Mouse (Mus musculus) WW6 (cell line): ENCODE results near the gene Grik4.

Source experiments
- DNase-seq: peaks from one replicate; pipeline ENCODE4 v3.0.0-alpha.2; 2013; ENCODE audit warnings: low read depth, low spot score

Gene Grik4

DNA sequence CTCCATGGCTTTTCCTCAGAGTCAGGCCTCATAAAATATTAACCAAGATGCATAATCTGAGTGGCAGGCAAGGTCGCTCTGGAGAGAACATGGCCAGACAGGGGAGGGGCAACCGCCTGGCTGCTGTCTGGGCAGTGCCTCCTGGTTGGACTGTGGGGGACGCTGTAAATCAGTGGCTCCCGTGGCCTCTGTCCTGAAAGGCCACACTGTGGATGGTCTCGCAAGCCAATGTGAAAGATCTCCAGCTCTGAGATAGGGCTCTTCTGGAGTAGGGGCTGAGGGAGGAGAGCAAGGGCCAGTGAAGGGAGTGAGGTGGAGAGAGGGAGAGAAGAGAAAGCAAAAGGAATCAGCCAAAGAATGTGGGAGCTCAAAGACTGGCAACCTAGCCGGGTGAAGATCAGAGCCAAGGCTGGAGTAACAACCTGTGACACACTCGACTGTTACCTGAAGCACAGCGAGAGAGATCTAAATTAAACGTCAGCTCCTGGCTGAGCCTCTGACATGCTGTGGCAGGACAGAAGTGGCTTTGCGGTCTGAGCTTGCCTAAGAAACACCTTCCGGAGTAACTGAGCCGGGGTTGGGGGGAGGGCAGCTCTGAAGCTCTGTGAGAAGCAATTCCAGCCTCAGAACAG is 270.8 kb downstream of the Grik4 start:
- DNase-seq, result no peak

DNA sequence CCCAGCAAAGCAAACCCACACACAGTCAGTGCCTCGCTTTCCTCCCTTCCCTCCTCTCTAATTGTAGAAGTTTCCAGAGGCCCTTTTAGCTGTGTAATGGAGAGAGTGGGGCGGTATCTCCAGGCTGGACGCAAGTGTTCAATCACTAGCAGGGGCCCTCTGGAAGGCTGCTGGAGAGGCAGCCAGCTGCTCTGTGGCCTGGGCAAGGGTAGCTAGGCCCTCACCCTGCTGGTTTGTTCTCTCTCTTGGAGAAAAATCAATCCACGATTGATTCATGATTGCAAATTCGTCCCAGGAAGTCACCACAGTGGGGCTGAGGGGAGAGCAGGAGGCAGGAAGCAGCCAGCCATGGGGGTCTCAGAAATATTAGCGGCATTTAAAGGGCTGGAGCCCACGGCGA is 271.3 kb downstream of the Grik4 start:
- no peak for DNase-seq

DNA sequence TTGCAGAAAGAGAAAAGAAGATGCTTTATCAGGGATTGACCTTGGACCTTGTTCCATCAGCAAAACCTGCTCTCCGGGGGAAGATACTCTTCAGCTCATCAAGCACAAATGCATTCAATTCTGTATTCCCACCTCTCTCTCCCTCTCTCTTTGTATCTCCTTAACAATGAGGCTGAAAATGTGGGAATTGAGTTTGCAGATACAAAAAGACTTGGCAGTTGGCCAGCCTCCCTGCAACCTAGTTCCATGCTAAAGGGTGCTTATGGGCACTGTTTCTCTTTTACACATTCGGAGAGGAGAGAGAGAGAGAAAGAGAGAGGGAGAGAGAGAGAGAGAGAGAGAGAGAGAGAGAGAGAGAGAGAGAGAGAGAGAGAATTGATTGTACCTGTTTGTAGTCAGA is 273.7 kb downstream of the Grik4 start:
- no peak for DNase-seq

DNA sequence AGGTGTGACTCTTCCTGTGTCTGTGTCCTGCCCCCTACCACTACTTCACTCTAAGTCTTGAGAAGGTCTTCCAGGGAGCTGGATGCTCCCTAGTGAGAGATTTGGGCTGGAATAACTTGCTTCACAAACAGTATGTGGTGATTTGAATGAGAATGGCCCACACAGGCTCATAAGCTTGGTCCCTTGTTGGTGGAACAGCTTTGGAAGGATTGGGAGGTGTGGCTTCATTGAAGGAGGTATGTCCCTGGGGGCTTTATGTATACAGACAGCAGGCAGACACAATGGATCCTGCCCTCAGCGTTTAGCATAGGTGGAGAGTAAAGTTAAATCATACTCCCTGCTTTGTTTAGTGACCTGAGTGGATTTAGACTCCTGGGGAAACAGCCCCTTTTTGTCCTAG is 282.8 kb downstream of the Grik4 start:
- no peak for DNase-seq

DNA sequence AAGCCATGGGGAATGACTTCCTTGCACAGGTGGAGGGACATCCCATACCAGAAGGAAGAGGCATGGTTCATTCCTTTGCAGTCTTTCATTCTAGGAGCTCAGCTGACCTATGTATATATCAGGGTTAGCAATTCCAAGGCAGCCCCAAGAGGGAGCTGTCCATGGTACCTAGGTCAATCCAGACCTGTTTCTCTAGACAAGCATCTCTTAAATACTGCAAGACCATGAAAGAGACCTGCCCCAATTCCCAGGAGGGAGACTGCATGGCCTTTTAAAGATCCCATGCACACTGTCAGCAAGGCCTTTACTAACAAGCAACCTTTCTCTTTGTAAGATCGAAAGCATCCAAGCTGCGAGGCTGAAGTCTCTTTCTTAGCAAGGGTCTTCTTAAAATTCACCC is 291.5 kb downstream of the Grik4 start:
- peak; percentile 29 for DNase-seq

DNA sequence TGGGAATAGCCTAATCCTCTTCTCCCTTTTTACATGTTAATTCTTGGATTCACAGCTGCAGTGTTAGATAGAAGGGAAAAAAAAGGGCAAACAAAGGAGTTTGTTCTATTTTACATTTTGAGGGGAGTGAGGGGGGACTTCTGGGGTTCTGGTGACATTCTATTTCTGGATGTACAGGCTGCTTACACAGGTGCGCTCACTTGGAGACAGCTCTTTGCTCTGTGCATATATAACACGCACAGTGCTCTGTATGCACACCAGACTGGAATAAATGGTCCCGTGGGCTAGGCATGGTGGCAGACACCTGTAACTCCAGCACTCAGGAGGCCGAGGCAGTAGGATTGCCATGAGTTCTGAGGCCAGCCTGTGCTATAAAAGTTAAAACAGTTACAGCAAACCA is 292.0 kb downstream of the Grik4 start:
- DNase-seq, result no peak

DNA sequence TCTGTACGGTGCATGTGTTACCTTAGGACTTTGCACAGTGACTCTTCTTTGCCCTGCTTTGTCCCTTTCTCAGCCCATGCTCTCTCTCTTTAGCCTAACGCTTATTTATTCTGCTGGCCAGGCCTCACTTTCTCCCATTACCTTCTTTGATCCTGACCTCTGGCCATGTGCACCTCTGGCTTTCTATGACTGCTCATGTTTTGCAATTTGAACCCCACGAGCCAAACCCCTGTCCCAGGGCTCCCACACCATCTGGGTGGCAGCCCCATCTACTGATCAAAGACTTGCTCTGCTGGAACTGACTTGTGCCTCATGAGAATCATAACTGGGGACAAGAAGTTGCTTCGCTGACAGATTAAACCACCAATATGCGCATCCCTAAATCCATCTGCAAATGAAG is 294.4 kb downstream of the Grik4 start:
- no peak for DNase-seq

DNA sequence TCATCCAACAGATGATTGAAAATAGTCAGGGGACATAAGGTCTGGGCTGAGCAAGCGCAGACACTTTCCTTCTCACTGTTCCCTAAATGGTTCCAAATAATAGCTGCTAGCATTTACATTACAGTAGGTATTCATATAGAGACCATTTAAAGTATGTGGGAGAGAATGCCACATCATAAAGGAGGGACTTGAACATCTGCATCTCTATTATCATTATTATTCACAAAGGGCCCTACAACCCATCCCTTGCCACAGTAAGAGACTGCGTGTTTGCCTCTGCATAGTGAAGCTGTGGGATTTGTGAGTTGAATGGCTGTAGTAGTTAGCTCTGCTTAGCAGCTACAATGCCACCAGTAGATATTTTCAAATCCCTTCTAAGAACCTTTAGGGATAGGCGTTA is 296.2 kb downstream of the Grik4 start:
- no peak for DNase-seq

DNA sequence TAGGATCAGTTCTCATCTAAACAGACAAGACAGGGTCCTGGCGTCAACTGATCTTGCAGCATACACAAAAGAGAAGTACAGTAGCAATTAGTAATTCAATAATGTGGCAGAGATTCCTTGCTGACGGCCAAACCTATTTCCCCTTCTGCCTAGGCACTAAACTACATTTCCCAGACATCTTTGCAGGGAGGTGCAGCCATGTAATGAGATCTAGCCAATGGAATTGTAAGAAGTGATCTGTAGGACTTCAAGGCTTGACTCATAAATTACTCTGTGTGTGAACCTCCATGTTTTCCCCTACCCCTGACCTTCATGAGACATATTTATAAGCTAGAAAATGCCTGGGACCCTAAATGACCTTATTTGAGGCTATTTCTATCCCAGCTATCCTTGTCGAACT is 296.7 kb downstream of the Grik4 start:
- DNase-seq, result no peak

DNA sequence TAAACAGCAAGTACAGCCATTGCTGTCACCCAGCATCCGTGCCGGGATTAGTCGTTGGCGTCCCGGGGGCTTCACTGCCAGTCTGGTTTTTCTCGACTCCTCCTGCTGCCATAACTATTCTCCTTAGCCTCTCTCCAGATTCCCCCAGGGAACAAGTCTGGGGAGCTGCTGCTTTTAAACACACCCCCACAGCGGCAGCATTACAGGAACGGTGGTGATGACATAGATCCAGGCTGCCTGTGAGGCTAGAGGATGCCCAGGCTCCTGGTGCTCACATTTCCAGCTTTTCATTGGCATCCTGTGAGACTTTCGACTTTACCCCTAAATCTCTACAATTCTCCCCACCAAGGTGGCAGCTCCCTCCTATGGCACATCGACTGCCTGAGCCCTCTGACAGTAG is 297.5 kb downstream of the Grik4 start:
- DNase-seq, result no peak

DNA sequence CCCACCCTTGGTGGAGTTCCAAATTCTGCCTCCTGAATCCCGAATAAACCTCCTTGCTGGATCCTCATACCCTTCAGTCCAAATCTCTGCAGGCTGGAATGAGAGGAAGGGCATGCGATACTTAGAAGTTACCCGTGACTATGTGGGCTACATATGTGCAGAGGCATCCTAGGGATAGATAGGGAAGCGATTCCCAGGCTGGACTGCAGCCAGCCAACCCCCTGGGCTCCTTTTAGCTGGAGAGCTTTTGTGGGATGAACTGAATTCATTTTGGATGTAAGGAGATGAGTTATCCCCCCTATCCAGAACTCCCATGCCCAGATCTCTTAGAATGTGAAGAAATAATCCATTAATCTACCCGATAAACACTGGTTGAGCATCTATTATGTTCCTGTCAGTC is 299.1 kb downstream of the Grik4 start:
- no peak for DNase-seq

DNA sequence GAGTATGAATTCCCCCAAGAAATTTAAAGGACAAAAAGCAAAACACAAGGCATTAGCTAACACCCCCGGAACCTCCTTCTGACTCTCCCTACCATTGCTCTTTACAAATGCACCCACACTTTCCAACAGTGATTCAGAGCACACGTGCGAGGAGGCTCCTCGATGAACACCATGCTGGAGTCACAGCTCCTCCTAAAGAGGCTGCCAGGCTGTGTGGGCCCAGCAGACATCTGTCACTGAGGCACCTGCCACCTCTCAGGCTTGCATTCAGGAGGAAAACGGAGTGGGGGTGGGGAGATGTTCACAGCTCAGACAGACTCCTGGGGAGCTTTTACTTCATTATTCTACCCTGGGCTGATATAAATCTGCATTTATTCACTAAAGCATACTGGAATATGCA is 301.5 kb downstream of the Grik4 start:
- DNase-seq, result no peak

DNA sequence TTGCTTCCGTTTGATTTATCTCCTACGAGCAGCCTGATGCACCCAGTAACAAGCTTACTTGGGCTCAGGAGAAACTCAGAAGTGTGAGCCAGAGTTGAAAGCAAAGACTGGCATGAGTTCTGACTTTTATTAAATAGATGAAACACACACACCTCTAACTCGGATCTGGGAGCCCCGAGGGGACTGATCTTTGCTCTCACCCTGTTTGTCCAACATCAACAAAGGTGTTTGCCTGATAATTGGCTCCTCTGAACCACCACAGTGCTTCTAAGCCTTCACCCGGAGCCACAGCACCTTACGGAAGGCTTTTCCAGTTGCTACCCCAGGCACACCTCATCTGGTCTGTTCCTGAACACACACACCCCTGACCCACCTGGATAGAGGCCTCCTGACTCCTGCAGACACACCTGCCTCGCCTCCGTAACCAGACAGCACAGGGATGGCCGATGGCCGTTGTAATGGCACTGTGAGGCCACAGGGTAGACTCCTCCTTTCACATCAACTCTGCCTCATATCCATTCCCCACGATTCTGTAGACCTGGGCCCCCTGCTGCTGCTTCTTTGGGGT is 302.7 kb downstream of the Grik4 start:
- no peak for DNase-seq

DNA sequence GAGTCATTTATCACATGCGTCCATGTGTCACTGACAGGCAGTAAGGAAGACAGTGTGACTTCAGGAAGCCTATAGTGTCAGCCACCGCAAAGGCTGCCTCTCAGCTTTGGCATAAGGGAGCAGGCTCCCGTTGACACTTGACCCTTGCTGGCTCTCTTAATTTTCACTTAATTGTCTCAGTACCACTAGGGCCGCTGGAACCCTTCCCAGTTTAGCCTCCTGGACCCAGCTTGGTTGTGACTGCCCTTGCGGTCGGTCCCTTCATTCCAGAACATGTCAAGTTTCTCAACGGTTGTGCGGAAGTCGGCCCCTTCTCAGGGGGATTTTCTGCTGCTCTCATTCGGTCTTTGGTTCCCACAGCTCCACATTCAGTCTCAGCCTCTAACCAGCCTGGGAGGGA is 307.8 kb downstream of the Grik4 start:
- DNase-seq, result no peak

DNA sequence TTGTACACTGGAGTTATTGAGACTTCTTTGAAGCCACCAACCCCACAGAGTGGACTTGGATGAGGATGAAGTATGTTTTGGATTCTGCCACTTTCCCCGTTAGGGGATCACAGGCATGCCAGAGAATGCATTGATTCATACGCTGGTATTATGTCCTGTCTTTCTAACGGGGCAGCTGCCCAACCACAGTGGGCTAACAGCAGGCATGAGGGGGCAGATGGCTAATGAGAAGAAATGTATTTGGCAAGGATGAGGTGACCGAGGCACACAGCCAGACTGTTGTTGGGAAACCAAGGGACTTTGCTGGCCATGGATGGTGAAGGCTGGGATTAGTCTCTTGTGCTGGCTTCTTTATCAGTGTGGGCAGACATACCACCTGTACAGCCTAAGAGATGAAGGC is 312.8 kb downstream of the Grik4 start:
- DNase-seq, result no peak

DNA sequence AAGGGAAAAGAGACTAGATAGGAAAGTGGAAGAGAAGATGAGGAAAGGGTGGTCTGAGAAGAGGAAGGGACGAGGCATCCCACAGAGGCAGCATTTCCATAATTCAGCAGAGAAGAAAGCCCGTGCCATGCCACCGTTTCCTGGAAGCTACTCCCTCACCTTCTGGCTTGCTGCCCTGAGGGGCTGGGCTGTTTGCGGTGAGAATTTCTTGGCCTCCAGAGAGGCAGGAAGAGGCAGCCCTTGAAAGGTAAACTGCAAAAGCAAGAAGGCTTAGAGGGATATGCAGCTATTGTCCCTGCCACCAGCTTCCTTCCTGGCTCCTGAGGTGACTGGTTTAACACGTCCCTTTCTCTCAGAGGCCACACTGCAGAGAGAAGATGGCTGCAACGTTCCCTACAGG is 316.7 kb downstream of the Grik4 start:
- DNase-seq, result no peak

DNA sequence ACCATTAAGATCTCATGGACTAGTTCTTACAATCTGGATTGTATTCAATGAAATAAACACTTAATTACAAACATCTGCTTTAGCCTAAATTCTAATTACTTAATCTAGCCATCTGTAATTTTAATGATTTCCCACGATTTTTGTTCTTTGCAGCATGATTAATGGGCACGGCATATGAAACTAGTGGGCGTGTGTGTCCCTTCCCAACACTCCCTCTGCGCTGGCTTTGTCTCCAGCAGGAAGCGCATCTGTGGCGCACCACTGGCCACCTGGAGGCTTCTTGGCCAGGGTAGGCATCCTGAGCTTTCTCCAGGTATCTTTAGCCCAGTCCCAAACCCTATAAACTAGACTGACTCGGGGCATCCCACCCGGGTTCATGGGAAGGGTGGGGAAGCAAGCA is 317.1 kb downstream of the Grik4 start:
- no peak for DNase-seq

DNA sequence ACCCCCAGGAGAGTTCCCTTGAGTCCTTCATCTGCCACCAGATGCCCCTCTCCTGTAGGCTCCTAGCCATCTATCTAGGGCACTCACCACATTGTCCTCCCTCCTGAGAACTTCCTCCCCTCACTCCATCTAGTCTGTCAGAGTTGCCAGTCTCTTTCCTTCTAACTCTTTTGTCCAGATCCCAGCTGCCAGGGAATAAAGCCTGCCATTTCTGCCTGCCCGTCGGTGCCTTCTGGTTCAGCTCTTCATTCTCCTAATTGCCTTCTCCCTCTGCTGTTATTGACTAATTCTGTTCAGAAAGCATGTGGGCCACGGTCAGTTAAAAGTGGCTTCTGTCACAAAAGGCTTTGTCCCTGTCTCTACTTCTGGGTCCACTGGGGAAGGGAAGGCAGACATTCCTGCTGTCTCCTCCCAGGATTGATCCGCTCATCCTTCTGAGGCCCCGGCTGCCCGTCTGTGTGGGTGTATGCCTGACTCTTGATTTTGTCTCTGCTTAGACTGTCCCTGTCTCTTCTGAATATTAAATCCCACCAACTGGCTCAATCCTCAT is 318.0 kb downstream of the Grik4 start:
- no peak for DNase-seq

DNA sequence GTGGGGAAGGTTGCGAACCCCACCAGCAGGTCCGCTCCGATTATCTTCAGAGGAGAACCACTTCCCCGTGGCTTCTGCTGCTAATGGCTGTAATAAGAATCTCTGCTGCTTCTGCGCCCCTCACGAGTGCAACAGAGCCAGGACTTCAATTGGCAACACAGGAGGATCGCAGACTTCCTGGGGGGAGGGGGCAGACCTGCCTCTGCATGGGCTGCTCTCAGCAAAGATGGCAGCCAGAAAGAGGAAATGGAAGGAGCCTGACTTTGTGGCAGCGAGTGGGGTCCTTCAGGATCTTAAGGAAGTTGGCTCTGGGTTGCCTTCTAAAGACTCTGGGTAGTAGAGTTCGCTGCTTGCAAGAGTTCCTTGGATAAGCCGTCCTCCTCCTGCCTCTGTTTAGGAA is 329.9 kb downstream of the Grik4 start:
- DNase-seq, result no peak

DNA sequence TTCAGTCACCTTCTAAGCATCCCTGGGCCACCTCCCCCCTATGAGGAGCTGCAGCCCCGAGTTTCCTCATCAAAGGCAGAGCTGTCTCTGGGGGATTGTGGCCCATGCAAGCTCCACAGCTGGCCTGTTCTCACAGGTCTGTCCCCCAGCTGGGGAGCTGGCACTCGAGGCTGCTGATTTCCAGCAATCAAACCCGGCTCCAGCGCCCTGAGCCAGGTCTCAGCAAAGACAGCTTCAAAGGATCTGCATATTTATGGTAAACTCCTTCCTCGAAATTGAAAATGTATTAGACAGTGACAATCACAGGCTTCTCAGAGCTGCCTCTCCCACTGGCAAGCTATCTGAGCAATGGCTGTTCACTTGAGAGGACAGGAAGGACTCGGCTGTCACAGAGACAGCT is 330.5 kb downstream of the Grik4 start:
- no peak for DNase-seq

DNA sequence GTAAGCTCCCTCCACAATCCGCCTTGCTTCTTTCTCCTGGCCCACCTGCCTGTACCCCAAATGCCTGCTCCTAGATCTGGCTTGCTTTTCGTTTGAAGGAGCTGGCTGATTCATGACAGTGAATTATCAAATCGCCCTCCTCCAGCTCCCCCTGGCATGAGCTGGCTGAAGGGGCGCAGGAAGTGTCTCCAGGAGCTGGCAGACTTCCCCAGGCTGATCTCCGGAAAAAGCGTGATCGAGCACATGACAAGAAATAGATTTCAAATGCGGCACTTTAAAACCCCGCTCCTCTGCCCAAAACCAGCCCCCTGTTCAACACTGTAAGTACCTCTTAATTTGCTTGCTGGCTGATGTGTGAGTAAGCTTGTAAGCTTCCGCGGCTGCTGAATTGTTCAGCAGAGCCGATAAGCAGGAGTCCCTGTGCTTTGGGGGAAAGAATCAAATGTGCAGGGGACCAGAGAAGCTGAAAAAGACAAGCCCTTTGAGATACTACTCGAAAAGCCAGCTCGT is 331.8 kb downstream of the Grik4 start:
- DNase-seq, result no peak

DNA sequence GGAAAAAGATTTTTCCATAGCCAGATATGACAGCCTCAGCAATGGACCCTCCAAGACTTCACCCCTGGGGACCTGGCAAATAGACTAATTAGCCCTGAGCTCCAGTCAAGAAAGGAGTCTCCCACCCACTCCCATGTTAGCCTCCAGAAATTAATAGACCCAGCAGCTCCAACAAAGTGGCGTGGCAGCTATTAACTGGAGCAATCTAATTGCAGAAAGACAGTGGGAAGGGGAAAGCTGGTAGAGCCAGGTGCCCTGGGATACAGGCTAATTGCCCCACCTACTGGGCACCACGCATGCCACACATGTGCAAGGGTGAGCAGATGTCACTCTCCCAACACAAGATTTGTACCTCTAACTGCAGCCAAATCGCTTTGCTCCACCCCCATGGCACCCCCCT is 342.8 kb downstream of the Grik4 start:
- DNase-seq, result no peak

DNA sequence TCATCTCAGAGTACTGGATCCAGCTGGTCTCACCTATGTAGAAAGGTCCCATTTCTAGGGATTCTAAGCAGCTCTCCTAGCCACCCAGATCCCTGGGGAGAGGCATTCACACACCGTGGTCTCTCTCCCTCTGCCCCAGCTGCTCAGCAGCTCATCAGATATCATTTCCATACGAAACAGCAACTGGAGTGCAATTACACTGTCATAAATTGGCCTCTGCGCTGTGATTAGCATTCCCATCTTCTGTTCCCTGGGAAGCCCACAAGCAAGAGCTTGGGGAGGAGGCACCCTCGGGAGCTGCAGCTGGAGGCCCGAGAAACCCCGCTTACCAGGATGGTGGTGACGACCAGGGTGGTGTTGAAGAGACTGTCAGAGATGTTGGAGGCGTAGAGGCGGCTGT is 346.8 kb downstream of the Grik4 start:
- no peak for DNase-seq

DNA sequence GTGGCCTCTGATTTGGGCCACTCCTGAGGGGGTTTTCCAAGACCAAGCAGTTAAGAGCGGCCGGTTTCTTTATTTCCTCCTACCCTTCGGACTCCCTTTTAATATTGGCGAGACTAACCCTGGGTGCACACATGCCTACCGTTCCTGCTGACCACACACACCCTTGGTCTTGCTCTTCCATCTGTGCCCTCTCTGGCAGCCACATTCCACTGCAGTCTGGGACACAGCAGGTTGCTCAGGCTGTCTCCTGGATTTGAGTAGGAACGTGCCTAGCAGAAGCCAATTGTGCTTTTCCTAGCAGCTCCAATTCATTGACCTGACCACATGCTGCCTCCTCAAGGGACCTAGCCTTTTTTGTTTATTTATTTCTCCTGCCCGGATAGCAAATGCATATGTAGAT is 365.8 kb downstream of the Grik4 start:
- no peak for DNase-seq
